Mouse (Mus musculus): Measurements from ENCODE around the gene Hspg2.

DNA sequence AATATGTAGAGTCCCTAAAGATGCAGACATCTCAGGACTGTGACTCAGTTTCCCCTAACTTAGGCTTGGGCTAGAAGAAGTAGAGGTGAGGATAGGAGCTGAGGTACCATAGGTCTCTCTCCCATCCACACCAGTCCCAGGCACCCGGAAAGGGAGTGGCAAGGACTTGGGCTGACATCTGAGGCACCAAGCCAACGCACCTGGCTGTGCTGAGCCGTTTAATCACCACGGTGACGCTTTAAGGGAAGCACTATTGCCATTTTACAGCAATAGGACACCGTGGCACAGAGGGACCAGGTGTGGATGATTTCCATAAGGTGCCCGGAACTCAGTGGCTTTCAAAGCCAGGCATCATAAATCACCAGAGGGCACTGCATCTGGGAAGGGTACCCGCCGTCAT is 10.3 kb upstream of the Hspg2 start:
- TF ChIP-seq POLR2A (IDR thresholded peaks at IDR 0.05; ENCODE audit: borderline replicate concordance, extremely low read depth, low read depth, low read length) (no peak), CTCF (IDR thresholded peaks at IDR 0.05; ENCODE audit: insufficient read depth, low read length) (no peak)
